Mouse (Mus musculus): ENCODE measurements around the gene Phospho1. TPM values are rescaled to one million over a fixed set of nuclear protein-coding genes. Genes with fewer than 3 reads are reported as not detected.

Gene Phospho1
- total and polyA plus RNA-seq, 3 experiments, result 7.4 to 236 (median 43.0) TPM

- ATAC-seq (ENCODE audit: extremely low read depth, insufficient number of reproducible peaks, low FRiP score, poor library complexity, severe bottlenecking) (no peak), DNase-seq (ENCODE audit: low spot score) (no peak)
- peaks cover 29% of the 10 kb centered on the region for H3K36me3 ChIP-seq (replicated peaks)
- H3K27me3 ChIP-seq (ENCODE audit: insufficient read depth, low read length), result no peaks in the 10 kb centered on the region; the same call in 1 of the 2 replicates
- no peak overlapping the region; the same call in 1 of the 2 replicates for H3K4me3 ChIP-seq (ENCODE audit: low read depth, low read length)
- peaks cover 80% of the 10 kb centered on the region for H3K4me1 ChIP-seq (ENCODE audit: insufficient read depth, low read depth, low read length)
- peaks cover 5% of the 10 kb centered on the region for H3K9me3 ChIP-seq (replicated peaks)
- TF ChIP-seq GATA2 (IDR thresholded peaks at IDR 0.05; ENCODE audit: borderline replicate concordance, low read depth, low read length) (no peak), TAL1 (conservative IDR thresholded peaks at IDR 0.05; ENCODE audit: low read depth, low read length) (no peak), GATA1 (IDR thresholded peaks at IDR 0.05; ENCODE audit: borderline replicate concordance, low read length) (no peak), POLR2AphosphoS5 (IDR thresholded peaks at IDR 0.05; ENCODE audit: insufficient replicate concordance, low read depth, low read length) (no peak), CTCF (IDR thresholded peaks at IDR 0.05; ENCODE audit: low read depth, low read length) (no peak)
Observed at GRCm38 (mm10) chr11:95825625-95826024, 1.3 kb downstream of the Phospho1 start.

- no peak overlapping the region; the same call in 1 of the 2 replicates for H3K4me3 ChIP-seq (ENCODE audit: low read depth, low read length)
- peaks cover 83% of the 10 kb centered on the region for H3K4me1 ChIP-seq (ENCODE audit: insufficient read depth, low read depth, low read length)
- H3K9me3 ChIP-seq (replicated peaks), result peaks cover 13% of the 10 kb centered on the region
- DNase-seq (ENCODE audit: low spot score) (no peak), ATAC-seq (ENCODE audit: extremely low read depth, insufficient number of reproducible peaks, low FRiP score, poor library complexity, severe bottlenecking) (no peak)
- no peaks in the 10 kb centered on the region; the same call in 1 of the 2 replicates for H3K27me3 ChIP-seq (ENCODE audit: insufficient read depth, low read length)
- TF ChIP-seq TAL1 (conservative IDR thresholded peaks at IDR 0.05; ENCODE audit: low read depth, low read length) (no peak), GATA1 (IDR thresholded peaks at IDR 0.05; ENCODE audit: borderline replicate concordance, low read length) (no peak)
- H3K36me3 ChIP-seq (replicated peaks), result peaks cover 38% of the 10 kb centered on the region
Observed at GRCm38 (mm10) chr11:95826317-95827167, 2.2 kb downstream of the Phospho1 start.

GRCm38 (mm10) chr11:95827168-95827447 is 2.8 kb downstream of the Phospho1 start:
- Histone ChIP-seq H3K36me3 (replicated peaks) (peaks cover 43% of the 10 kb centered on the region), H3K4me3 (ENCODE audit: low read depth, low read length) (no peak overlapping the region; the same call in 1 of the 2 replicates), H3K4me1 (ENCODE audit: insufficient read depth, low read depth, low read length) (peaks cover 87% of the 10 kb centered on the region), H3K9me3 (replicated peaks) (peaks cover 13% of the 10 kb centered on the region), H3K27me3 (ENCODE audit: insufficient read depth, low read length) (no peaks in the 10 kb centered on the region; the same call in 1 of the 2 replicates)
- TF ChIP-seq TAL1 (conservative IDR thresholded peaks at IDR 0.05; ENCODE audit: low read depth, low read length), result no peak
- ATAC-seq (ENCODE audit: extremely low read depth, insufficient number of reproducible peaks, low FRiP score, poor library complexity, severe bottlenecking) (no peak), DNase-seq (ENCODE audit: low spot score) (no peak)

- TF ChIP-seq GATA1 (IDR thresholded peaks at IDR 0.05; ENCODE audit: borderline replicate concordance, low read length), result no peak
- no peak for TF ChIP-seq GATA2 (IDR thresholded peaks at IDR 0.05; ENCODE audit: borderline replicate concordance, low read depth, low read length)
- TF ChIP-seq TAL1 (conservative IDR thresholded peaks at IDR 0.05; ENCODE audit: low read depth, low read length), result no peak
- TF ChIP-seq POLR2AphosphoS5 (IDR thresholded peaks at IDR 0.05; ENCODE audit: insufficient replicate concordance, low read depth, low read length), result no peak
- peak; percentile 46 for TF ChIP-seq CTCF (IDR thresholded peaks at IDR 0.05; ENCODE audit: low read depth, low read length)
- DNase-seq (ENCODE audit: low spot score) (peak; percentile 36), ATAC-seq (ENCODE audit: extremely low read depth, insufficient number of reproducible peaks, low FRiP score, poor library complexity, severe bottlenecking) (no peak)
- peaks cover 48% of the 10 kb centered on the region for H3K36me3 ChIP-seq (replicated peaks)
- H3K4me3 ChIP-seq (ENCODE audit: low read depth, low read length), result no peak overlapping the region; the same call in 1 of the 2 replicates
- H3K9me3 ChIP-seq (replicated peaks), result peaks cover 13% of the 10 kb centered on the region
- H3K4me1 ChIP-seq (ENCODE audit: insufficient read depth, low read depth, low read length), result peaks cover 92% of the 10 kb centered on the region
- no peaks in the 10 kb centered on the region; the same call in 1 of the 2 replicates for H3K27me3 ChIP-seq (ENCODE audit: insufficient read depth, low read length)
Observed at GRCm38 (mm10) chr11:95827464-95828085, 3.3 kb downstream of the Phospho1 start.

- Histone ChIP-seq H3K27me3 (ENCODE audit: insufficient read depth, low read length) (no peaks in the 10 kb centered on the region; the same call in 1 of the 2 replicates), H3K4me3 (ENCODE audit: low read depth, low read length) (no peak overlapping the region; the same call in 1 of the 2 replicates), H3K9me3 (replicated peaks) (peaks cover 13% of the 10 kb centered on the region), H3K4me1 (ENCODE audit: insufficient read depth, low read depth, low read length) (peaks cover 92% of the 10 kb centered on the region), H3K36me3 (replicated peaks) (peaks cover 56% of the 10 kb centered on the region)
- TF ChIP-seq GATA1 (IDR thresholded peaks at IDR 0.05; ENCODE audit: borderline replicate concordance, low read length) (no peak), TAL1 (conservative IDR thresholded peaks at IDR 0.05; ENCODE audit: low read depth, low read length) (peak; percentile 48)
- ATAC-seq (ENCODE audit: extremely low read depth, insufficient number of reproducible peaks, low FRiP score, poor library complexity, severe bottlenecking), result no peak
- DNase-seq (ENCODE audit: low spot score), result no peak
Observed at GRCm38 (mm10) chr11:95828181-95828964, 4.1 kb downstream of the Phospho1 start.

GRCm38 (mm10) chr11:95829526-95830050 is 5.3 kb downstream of the Phospho1 start:
- H3K36me3 ChIP-seq (replicated peaks), result peaks cover 58% of the 10 kb centered on the region
- DNase-seq (ENCODE audit: low spot score), result no peak
- H3K4me1 ChIP-seq (ENCODE audit: insufficient read depth, low read depth, low read length), result peaks cover 96% of the 10 kb centered on the region
- ATAC-seq (ENCODE audit: extremely low read depth, insufficient number of reproducible peaks, low FRiP score, poor library complexity, severe bottlenecking), result no peak
- H3K27me3 ChIP-seq (ENCODE audit: insufficient read depth, low read length), result no peaks in the 10 kb centered on the region; the same call in 1 of the 2 replicates
- no peak for TF ChIP-seq GATA1 (IDR thresholded peaks at IDR 0.05; ENCODE audit: borderline replicate concordance, low read length)
- no peak for TF ChIP-seq GATA2 (IDR thresholded peaks at IDR 0.05; ENCODE audit: borderline replicate concordance, low read depth, low read length)
- TF ChIP-seq CTCF (IDR thresholded peaks at IDR 0.05; ENCODE audit: low read depth, low read length), result no peak
- no peak for TF ChIP-seq TAL1 (conservative IDR thresholded peaks at IDR 0.05; ENCODE audit: low read depth, low read length)
- no peak for TF ChIP-seq POLR2AphosphoS5 (IDR thresholded peaks at IDR 0.05; ENCODE audit: insufficient replicate concordance, low read depth, low read length)
- H3K4me3 ChIP-seq (ENCODE audit: low read depth, low read length), result no peak overlapping the region
- H3K9me3 ChIP-seq (replicated peaks), result peaks cover 13% of the 10 kb centered on the region

All from G1E (cell line).